Mouse (Mus musculus) heart, postnatal 25 days (tissue): Measurements from ENCODE around the gene Klhdc10. TPM values are rescaled to one million over a fixed set of nuclear protein-coding genes. Genes with fewer than 3 reads are reported as not detected.

ENCODE experiments used
- DNase-seq: peaks from one replicate; pipeline ENCODE4 v3.0.0; 2022; ENCODE audit warnings: low spot score
- intact Hi-C: fragments of 180-260 bp; cut with DNase I; formaldehyde crosslinking; loops from one replicate; pipeline ENCODE4 v1.15.1; 2025
- total RNA-seq, 2 experiments: library from RNA; stranded (reverse); gene quantifications; 2 replicates each; pipeline ENCODE4 v1.2.3; 2021

The Klhdc10 gene
- total RNA-seq, 2 experiments from 2014 or later: 57.3 to 60.3 TPM

GRCm38 (mm10) chr6:30461755-30462344 lies 60.2 kb downstream of the Klhdc10 start:
- no peak for DNase-seq
- intact Hi-C loops: no loop called here

- no peak for DNase-seq
- intact Hi-C loops: no loop called here
Measured at GRCm38 (mm10) chr6:30462822-30463221, 61.2 kb downstream of the Klhdc10 start.

GRCm38 (mm10) chr6:30465586-30465985 lies 63.9 kb downstream of the Klhdc10 start:
- intact Hi-C loops: loop anchor here (1.0 kb wide), 1 partner anchor 56 kb away; no protein-coding TSS in a partner anchor
- DNase-seq: no peak

- intact Hi-C loops: no loop called here
- DNase-seq: no peak
Measured at GRCm38 (mm10) chr6:30468058-30468457, 66.4 kb downstream of the Klhdc10 start.

GRCm38 (mm10) chr6:30468684-30469083 lies 67.0 kb downstream of the Klhdc10 start:
- no peak for DNase-seq
- intact Hi-C loops: no loop called here

DNA sequence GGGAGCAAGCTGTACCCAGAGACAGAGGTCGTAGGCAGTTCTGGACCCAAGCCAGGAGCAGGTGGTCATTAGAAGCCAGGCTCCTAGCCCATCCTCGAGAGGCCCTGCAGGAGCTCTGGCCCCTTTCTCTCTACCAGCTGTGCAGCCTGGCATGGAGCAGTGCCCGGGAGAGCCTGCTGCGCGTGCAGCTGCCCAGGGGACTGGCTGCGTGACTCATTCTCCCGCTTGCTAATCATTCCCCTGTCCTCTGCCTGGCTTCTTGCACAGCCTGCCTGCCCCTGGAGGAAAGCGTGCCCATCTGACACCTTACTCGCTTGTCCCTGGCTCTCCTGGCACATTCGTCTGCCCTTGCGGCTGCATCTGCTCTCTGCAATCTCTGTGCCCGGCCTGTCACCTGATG lies 67.7 kb downstream of the Klhdc10 start:
- no peak for DNase-seq
- intact Hi-C loops: no loop called here

DNA sequence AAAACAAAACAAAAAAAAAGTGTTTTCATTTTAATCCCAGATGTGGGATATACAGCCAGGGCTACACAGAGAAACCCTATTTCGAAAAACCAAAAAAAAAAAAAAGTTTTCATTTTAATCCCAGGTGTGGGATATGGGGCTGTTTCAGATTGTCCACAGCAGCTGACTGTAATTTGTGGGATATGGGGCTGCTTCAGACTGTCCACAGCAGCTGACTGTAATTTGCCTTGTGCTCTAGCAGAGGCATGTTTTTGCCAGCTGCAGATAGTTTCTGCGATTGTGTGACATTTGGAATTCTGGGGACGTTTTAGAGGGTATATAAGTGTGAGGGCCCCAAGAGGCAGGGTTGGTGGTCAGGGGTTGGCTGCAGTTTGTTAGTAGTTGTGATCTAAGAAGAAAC lies 70.0 kb downstream of the Klhdc10 start:
- intact Hi-C loops: no loop called here

GRCm38 (mm10) chr6:30476025-30476765 lies 74.5 kb downstream of the Klhdc10 start:
- no peak for DNase-seq
- intact Hi-C loops: no loop called here

More for the DNA sequence above, 70.0 kb downstream of the Klhdc10 start:
- no peak for DNase-seq

GRCm38 (mm10) chr6:30477210-30477714 lies 75.6 kb downstream of the Klhdc10 start:
- DNase-seq: no peak
- intact Hi-C loops: no loop called here

DNA sequence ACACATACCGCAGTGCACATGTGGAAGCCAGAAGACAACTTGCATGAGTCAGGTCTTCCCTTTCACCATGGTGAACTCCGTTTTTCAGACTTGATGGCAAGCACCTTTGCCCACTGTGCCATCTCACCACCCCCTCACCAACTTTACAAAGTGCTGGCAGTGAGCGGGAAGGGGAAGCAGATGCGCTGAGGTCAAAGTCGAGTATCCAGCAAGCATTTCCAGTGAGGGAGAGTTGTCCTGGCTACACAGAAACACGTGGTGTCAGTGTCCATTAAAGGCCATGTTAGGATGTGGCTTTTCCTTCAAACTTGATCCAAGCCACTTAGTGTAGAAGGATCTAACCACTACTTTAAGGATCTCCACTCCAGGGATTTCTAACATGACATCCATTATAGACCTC lies 76.1 kb downstream of the Klhdc10 start:
- intact Hi-C loops: no loop called here
- no peak for DNase-seq

GRCm38 (mm10) chr6:30479418-30479817 lies 77.8 kb downstream of the Klhdc10 start:
- intact Hi-C loops: no loop called here
- no peak for DNase-seq

DNA sequence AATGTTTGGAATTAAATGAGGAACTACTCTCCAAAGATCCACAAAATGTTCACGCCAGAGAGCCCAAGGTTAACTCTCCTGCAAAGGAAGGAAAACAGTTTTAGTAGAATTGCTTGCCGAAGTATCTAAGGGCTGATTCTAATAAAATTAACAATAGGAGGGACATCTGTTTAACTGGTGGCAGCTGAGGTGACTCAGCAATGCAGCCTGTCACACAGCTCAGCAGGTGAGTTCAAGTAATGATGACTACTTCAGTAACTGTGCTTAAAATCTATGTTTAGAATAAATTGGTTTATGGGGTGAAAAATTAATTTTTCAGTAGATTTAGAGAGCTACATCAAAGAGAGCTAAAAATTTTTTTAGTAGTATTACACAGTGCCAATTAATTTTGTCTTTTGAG lies 81.2 kb downstream of the Klhdc10 start:
- DNase-seq: no peak
- intact Hi-C loops: no loop called here

- intact Hi-C loops: no loop called here
- DNase-seq: no peak
Measured at GRCm38 (mm10) chr6:30486504-30486903, 84.8 kb downstream of the Klhdc10 start.

GRCm38 (mm10) chr6:30499049-30499448 lies 97.4 kb downstream of the Klhdc10 start:
- intact Hi-C loops: no loop called here
- DNase-seq: no peak

Other genes with a start within 250 kb of the Klhdc10 start
- 10 to 100 TPM; 64.4 to 80.8 TPM for gene Ube2h, start 97.3 kb upstream of the Klhdc10 start, total RNA-seq
- gene Zc3hc1, start 10.8 kb upstream of the Klhdc10 start, total RNA-seq: 10 to 100 TPM; 15.1 to 16.1 TPM
- 1 to 10 TPM; 7.5 TPM for gene Tmem209, start 107.9 kb downstream of the Klhdc10 start, total RNA-seq
- under 1 TPM in 1 of 2 experiments, not detected in 1; 0.25 TPM for gene Ssmem1, start 108.0 kb downstream of the Klhdc10 start, total RNA-seq
- not detected for gene Cpa2, start 139.7 kb downstream of the Klhdc10 start, total RNA-seq
- not detected for gene Cpa4, start 166.5 kb downstream of the Klhdc10 start, total RNA-seq
- not detected for gene Cpa5, start 209.1 kb downstream of the Klhdc10 start, total RNA-seq
- under 1 TPM in 1 of 2 experiments, not detected in 1; 0.16 TPM for gene Cpa1, start 237.3 kb downstream of the Klhdc10 start, total RNA-seq